Mouse (Mus musculus): Measurements from ENCODE around the gene Sap18.
"Not testable (repeated sequence)": the region's sequence is repeated elsewhere in the genome, so short reads cannot be mapped to it uniquely, and the experiment has no call there.

Sap18 gene

DNA sequence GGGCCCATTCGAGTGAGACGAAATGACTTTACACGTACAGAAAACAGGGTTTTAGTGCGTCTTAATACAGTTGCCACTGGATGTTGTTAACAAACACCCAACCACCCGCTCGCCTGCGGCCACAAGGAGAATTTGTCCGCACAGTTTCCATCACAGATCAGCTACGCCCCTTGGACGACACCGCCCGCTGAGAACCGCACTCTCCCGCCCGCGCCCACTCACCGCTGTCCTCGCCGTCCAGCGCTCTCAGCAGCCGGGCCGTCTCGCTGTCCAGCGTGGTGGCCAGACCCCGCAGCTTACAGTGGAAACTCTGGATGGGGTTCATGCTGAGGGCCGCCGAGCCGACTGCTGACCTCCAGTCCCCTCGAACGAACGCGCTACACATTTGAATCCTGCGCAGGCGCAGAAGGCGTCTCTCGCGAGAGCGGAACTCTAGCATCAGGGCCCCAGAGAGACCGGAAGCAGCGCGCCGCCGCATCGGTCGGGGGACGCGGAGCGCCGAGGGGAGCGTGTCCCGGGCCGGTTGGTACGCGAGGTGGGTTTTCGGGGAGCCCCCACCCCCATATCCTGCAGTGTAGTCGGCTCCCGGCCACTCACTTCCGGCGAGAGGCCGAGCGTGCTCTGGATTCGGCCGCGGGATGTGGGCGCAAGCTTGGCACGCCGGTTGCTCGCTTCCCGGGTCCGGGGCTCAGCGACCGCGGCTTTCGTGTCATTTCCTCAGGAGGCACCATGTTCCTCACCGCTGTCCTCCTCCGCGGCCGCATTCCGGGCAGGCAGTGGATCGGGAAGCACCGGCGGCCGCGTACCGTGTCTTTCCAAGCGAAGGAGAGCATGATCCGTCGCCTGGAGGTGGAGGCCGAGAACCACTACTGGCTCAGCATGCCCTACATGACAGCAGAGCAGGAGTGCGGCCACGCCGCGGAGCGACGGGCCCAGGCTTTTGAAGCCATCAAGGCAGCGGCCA is 28.1 kb downstream of the Sap18 start, which contains the start of the genes Ska3 and Mrpl57:
TSS of gene Ska3 (minus strand) at position 398 of the 964 bp plus-strand sequence.
TSS of gene Mrpl57 (plus strand) at position 447 of the 964 bp plus-strand sequence.
- DNase-seq (ENCODE audit: extremely low read depth, low read depth, low spot score) = no peak

DNA sequence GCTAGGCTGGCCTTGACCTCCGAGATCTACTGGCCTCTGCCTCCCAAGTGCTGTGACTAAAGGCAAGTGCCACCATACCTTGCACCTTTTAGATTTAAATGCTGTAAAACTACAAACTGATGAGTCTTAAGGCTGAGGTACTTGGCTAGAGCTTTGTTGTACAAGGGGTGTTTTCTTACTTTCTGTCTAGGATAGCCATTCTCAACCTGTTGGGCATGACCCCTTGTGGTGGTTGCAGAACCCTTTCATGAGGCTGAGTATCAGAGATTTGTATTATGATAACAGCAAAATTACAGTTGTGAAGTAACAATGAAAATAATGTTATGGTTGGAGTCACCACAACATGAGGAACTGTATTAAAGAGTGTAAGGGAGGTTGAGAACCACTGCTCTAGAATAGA is 29.3 kb downstream of the Sap18 start:
- DNase-seq (ENCODE audit: extremely low read depth, low read depth, low spot score) = no peak

DNA sequence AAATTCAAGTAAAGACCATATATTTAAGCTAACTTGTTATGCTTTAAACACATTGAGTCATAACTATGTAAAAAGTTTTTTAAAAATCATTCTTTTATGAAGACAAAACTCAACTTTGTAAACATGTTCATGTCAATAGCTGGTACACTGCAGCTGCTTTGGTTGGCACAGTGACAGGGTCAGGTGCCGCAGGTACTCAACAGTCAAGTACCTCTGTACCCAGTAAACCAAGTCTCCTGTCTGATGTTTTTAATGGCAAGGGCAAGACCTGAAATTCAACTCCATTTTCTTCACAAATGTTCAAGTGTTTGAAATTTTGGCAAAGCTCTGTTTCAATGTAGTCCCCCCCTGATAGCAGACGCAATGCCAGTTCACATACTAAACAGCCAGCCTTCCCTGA is 35.5 kb downstream of the Sap18 start:
- peak; percentile 14 for DNase-seq (ENCODE audit: extremely low read depth, low read depth, low spot score)

DNA sequence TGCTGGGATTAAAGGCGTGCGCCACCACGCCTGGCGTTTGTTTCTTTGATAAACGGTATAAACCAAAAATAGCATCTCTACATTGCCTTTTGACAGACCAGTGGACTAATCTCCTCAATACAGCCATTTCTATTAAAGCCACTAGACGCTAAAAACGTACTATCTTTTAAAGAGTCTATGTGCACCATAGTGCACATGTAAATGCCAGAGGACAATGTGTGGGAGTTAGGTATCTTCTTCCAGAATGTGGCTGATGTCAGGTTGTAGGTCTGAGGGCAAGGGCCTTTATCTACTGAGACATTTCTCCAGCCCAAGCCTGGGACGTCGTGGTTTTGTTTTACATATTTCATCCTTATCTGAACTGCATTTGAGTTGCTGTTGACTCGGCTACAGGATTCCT is 37.2 kb downstream of the Sap18 start:
- DNase-seq (ENCODE audit: extremely low read depth, low read depth, low spot score) = no peak

- DNase-seq (ENCODE audit: extremely low read depth, low read depth, low spot score) = no peak
These were observed 46.6 kb downstream of the Sap18 start for GRCm38 (mm10) chr14:57844535-57844934.

GRCm38 (mm10) chr14:57848061-57848460 is 50.1 kb downstream of the Sap18 start:
- DNase-seq (ENCODE audit: extremely low read depth, low read depth, low spot score) = not testable (repeated sequence)

- DNase-seq (ENCODE audit: extremely low read depth, low read depth, low spot score) = no peak
These were observed 50.7 kb downstream of the Sap18 start for GRCm38 (mm10) chr14:57848646-57849045.

- no peak for DNase-seq (ENCODE audit: extremely low read depth, low read depth, low spot score)
These were observed 52.4 kb downstream of the Sap18 start for GRCm38 (mm10) chr14:57850330-57850729.

GRCm38 (mm10) chr14:57852961-57853360 is 55.0 kb downstream of the Sap18 start:
- no peak for DNase-seq (ENCODE audit: extremely low read depth, low read depth, low spot score)

GRCm38 (mm10) chr14:57856037-57856436 is 58.1 kb downstream of the Sap18 start:
- not testable (repeated sequence) for DNase-seq (ENCODE audit: extremely low read depth, low read depth, low spot score)
